Mouse (Mus musculus): ENCODE results near the gene Gls.

DNA sequence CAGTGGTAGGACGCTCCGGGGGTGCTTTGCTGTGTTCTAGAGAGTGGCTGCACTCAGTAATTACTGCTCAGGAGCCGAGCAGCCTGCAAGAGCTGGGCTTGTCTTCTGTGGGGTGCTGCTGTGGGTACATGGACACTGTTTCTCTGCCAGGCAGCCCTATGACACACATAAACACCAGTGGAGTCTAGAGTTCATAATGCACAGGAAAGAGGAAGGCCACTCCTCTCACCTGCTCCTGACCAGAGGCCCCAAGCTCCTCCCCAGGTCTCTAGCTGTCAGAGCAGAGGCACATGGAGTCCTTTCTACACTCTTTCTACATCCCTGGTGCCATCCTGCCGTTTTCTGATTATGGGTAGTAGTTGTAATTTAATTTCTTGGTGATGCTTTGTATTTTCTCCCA is 90.9 kb downstream of the Gls start:
- TF ChIP-seq CTCF (IDR thresholded peaks at IDR 0.05; ENCODE audit: control insufficient read depth, insufficient read depth, insufficient replicate concordance, low read depth, low read length) = no peak
- no peak for TF ChIP-seq POLR2A (IDR thresholded peaks at IDR 0.05; ENCODE audit: control insufficient read depth, low read depth, low read length)
